8 mouse cellular contexts compared by ENCODE assay signal in genomic region chr10:13500938-13501496, GRCm38 (mm10). TPM values are rescaled to one million over a fixed set of nuclear protein-coding genes. Genes with fewer than 3 reads are reported as not detected.
A peak's percentile ranks its signal among the peaks of the same experiment; 100 is the strongest.
DNase-seq lines count a peak whose midpoint lies in the region; ATAC-seq lines count a peak whose summit lies in the region.

No protein-coding gene starts in this region.

- intact Hi-C loops in gastrocnemius, postnatal 14 days (cut with DNase I; ENCODE audit: low total_unique reads), result no loop called here
- intact Hi-C loops in left cerebral cortex, postnatal 10 days (cut with DNase I), result no loop called here

- DNase-seq in adrenal gland, adult (ENCODE audit: inconsistent age in 2 of 2, low spot score in 1 of 2), result peak; percentile 91 to 96
- DNase-seq in embryo, embryonic 10.5 days (ENCODE audit: low spot score), result peak; percentile 88
- DNase-seq in gastrocnemius, postnatal 14 days, result peak; percentile 87
- peak; percentile 80 to 92 for DNase-seq in left cerebral cortex, postnatal 10 days (ENCODE audit: extremely low spot score in 1 of 2, low spot score in 2 of 2)
- peak; percentile 88 for DNase-seq in right cerebral cortex, postnatal 25 days
- DNase-seq in urinary bladder, postnatal 4 days (ENCODE audit: low spot score in 2 of 2), result peak; percentile 83 to 86

- ATAC-seq in inflammation-experienced regulatory T-cells, adult 6 months, result peak; percentile 96
- ATAC-seq in megakaryocyte-erythroid progenitor cell, adult 5-6 weeks (replicated peaks; ENCODE audit: low FRiP score, low TSS enrichment, poor library complexity, severe bottlenecking), result peak; percentile 70

RNA-seq across cellular contexts. Expression of gene Fuca2, which starts 1.7 kb away (rescaled TPM):
- 10 to 100 TPM; 11.7 to 12.0 TPM for total RNA-seq in gastrocnemius, postnatal 14 days (2021)
- 10 to 100 TPM; 42.3 to 70.1 (median 59.4) TPM for polyA plus RNA-seq in inflammation-experienced regulatory T-cells, adult 6 months (2017; shearing (Covaris generic))
- total RNA-seq in left cerebral cortex, postnatal 10 days (2021), result 10 to 100 TPM; 40.0 to 40.2 TPM
- 20.8 and 47.5 TPM in 2 replicates for total RNA-seq in megakaryocyte-erythroid progenitor cell, adult 5-6 weeks (2014; fragmentation: Nextera tagmentation)
- total RNA-seq in megakaryocyte-erythroid progenitor cell, adult 5-6 weeks (2017), result 27.3 and 29.3 TPM in 2 replicates

RNA-seq across cellular contexts. Expression of gene Phactr2, which starts 26.8 kb away (rescaled TPM):
- 10 to 100 TPM; 21.3 to 25.7 TPM for total RNA-seq in gastrocnemius, postnatal 14 days (2021)
- polyA plus RNA-seq in inflammation-experienced regulatory T-cells, adult 6 months (2017; shearing (Covaris generic)), result 1 to 10 TPM; 3.6 to 4.7 (median 3.9) TPM
- total RNA-seq in left cerebral cortex, postnatal 10 days (2021), result 10 to 100 TPM; 14.8 to 17.2 TPM
- 8.5 and 10.1 TPM in 2 replicates for total RNA-seq in megakaryocyte-erythroid progenitor cell, adult 5-6 weeks (2014; fragmentation: Nextera tagmentation)
- 4.8 and 10.1 TPM in 2 replicates for total RNA-seq in megakaryocyte-erythroid progenitor cell, adult 5-6 weeks (2017)

RNA-seq across cellular contexts. Expression of gene Adat2, which starts 51.7 kb away (rescaled TPM):
- 1 to 10 TPM; 3.0 to 3.5 TPM for total RNA-seq in gastrocnemius, postnatal 14 days (2021)
- polyA plus RNA-seq in inflammation-experienced regulatory T-cells, adult 6 months (2017; shearing (Covaris generic)), result 1 to 10 TPM; 3.7 to 4.5 (median 4.4) TPM
- total RNA-seq in left cerebral cortex, postnatal 10 days (2021), result 1 to 10 TPM; 6.6 to 8.6 TPM
- 14.1 and 19.4 TPM in 2 replicates for total RNA-seq in megakaryocyte-erythroid progenitor cell, adult 5-6 weeks (2014; fragmentation: Nextera tagmentation)
- 4.4 and 5.3 TPM in 2 replicates for total RNA-seq in megakaryocyte-erythroid progenitor cell, adult 5-6 weeks (2017)

RNA-seq across cellular contexts. Expression of gene Pex3, which starts 51.9 kb away (rescaled TPM):
- 10 to 100 TPM; 12.3 to 12.8 TPM for total RNA-seq in gastrocnemius, postnatal 14 days (2021)
- polyA plus RNA-seq in inflammation-experienced regulatory T-cells, adult 6 months (2017; shearing (Covaris generic)), result 10 to 100 TPM; 27.1 to 37.3 (median 32.1) TPM
- 10 to 100 TPM; 24.3 to 25.1 TPM for total RNA-seq in left cerebral cortex, postnatal 10 days (2021)
- total RNA-seq in megakaryocyte-erythroid progenitor cell, adult 5-6 weeks (2014; fragmentation: Nextera tagmentation), result 25.5 and 29.3 TPM in 2 replicates
- total RNA-seq in megakaryocyte-erythroid progenitor cell, adult 5-6 weeks (2017), result 15.7 and 24.0 TPM in 2 replicates

Comparison
In these comparisons a context has a peak if more than half of its experiments do, and no peak if none do; other contexts are left out.
1. Peak in every context shown above with its lines: DNase-seq and ATAC-seq.